27 mouse cellular contexts compared by ENCODE assay signal in genomic region chr8:114262331-114262730, GRCm38 (mm10). TPM values are rescaled to one million over a fixed set of nuclear protein-coding genes. Genes with fewer than 3 reads are reported as not detected.
DNase-seq lines count a peak whose midpoint lies in the region; ATAC-seq and TF ChIP-seq lines count a peak whose summit lies in the region.
"Had no signal": no experiment of that assay in that cellular context is flagged by ENCODE, and none has a peak within 500 bp of the region (broad histone marks: within the 10 kb centered on the region; RNA-seq: fewer than 3 reads in every experiment).

No protein-coding gene starts in this region.

- ATAC-seq in kidney, postnatal 0 days (replicated peaks; ENCODE audit: low FRiP score, low read depth), result no peak
- ATAC-seq in kidney, embryonic 16.5 days (ENCODE audit: low FRiP score, low TSS enrichment), result no peak
- ATAC-seq: forebrain, embryonic 14.5 days had no signal

- no peaks in the 10 kb centered on the region for H3K36me3 ChIP-seq in kidney, postnatal 0 days (ENCODE audit: insufficient read depth, low read length)
- H3K36me3 ChIP-seq in kidney, embryonic 16.5 days (ENCODE audit: insufficient read depth, low read length), result no peaks in the 10 kb centered on the region
- H3K36me3 ChIP-seq: embryonic facial prominence, embryonic 13.5 days; heart, embryonic 12.5 days; hindbrain, embryonic 10.5 days; limb, embryonic 13.5 days; liver, embryonic 13.5 days; lung, embryonic 15.5 days; midbrain, embryonic 10.5 days had no signal

- H3K9ac ChIP-seq in kidney, postnatal 0 days (ENCODE audit: low read depth, low read length), result no peak overlapping the region
- H3K9ac ChIP-seq in kidney, embryonic 16.5 days (replicated peaks; ENCODE audit: low read length), result no peak overlapping the region
- H3K9ac ChIP-seq: embryonic facial prominence, embryonic 13.5 days; heart, embryonic 12.5 days; limb, embryonic 13.5 days; liver, embryonic 13.5 days; lung, embryonic 15.5 days had no signal

- H3K27me3 ChIP-seq in kidney, postnatal 0 days (ENCODE audit: insufficient read depth, low read length), result no peaks in the 10 kb centered on the region
- no peaks in the 10 kb centered on the region for H3K27me3 ChIP-seq in kidney, embryonic 16.5 days (ENCODE audit: insufficient read depth, low read length)
- H3K27me3 ChIP-seq: embryonic facial prominence, embryonic 13.5 days; limb, embryonic 13.5 days; liver, embryonic 13.5 days; lung, embryonic 15.5 days had no signal

- no peak overlapping the region for H3K4me2 ChIP-seq in kidney, postnatal 0 days (ENCODE audit: low read length)
- H3K4me2 ChIP-seq in kidney, embryonic 16.5 days (replicated peaks; ENCODE audit: low read depth, low read length), result no peak overlapping the region
- H3K4me2 ChIP-seq: embryonic facial prominence, embryonic 13.5 days; heart, embryonic 12.5 days; limb, embryonic 13.5 days; liver, embryonic 13.5 days; lung, embryonic 15.5 days had no signal

- TF ChIP-seq CTCF in kidney, postnatal 0 days (IDR thresholded peaks at IDR 0.05; ENCODE audit: low read depth), result no peak

- DNase-seq in kidney, postnatal 0 days (ENCODE audit: low spot score), result peak; percentile 5
- DNase-seq in MN1 (ENCODE audit: low spot score), result peak; percentile 20
- DNase-seq in embryo, embryonic 9.5 days (ENCODE audit: extremely low spot score), result peak; percentile 9
- DNase-seq in mesoderm, embryonic 11.5 days (ENCODE audit: low read depth, low spot score), result peak; percentile 52
- no peak for DNase-seq in adrenal gland, postnatal 25 days
- DNase-seq in adipocyte (ENCODE audit: low spot score), result no peak
- no peak for DNase-seq in layer of hippocampus, adult 18-20 months (ENCODE audit: low spot score in 2 of 2)
- DNase-seq: adrenal gland, adult 8-10 months; cerebellum, adult 18-20 months; cerebellum, postnatal 25 days; gastrocnemius, postnatal 10 days; heart, postnatal 10 days; kidney, adult 18-20 months; kidney, postnatal 25 days; liver, embryonic 13.5 days; right cerebral cortex, postnatal 25 days; spleen, adult 18-20 months had no signal

- H3K27ac ChIP-seq in kidney, postnatal 0 days, result no peak overlapping the region
- no peak overlapping the region for H3K27ac ChIP-seq in kidney, embryonic 16.5 days (ENCODE audit: low read length)
- H3K27ac ChIP-seq: embryonic facial prominence, embryonic 13.5 days; hindbrain, embryonic 10.5 days; limb, embryonic 13.5 days; liver, embryonic 13.5 days; lung, embryonic 15.5 days; macrophage; midbrain, embryonic 10.5 days had no signal

- no peak overlapping the region for H3K4me3 ChIP-seq in kidney, postnatal 0 days (replicated peaks; ENCODE audit: low read depth, low read length)
- no peak overlapping the region for H3K4me3 ChIP-seq in kidney, embryonic 16.5 days (ENCODE audit: low read length)
- H3K4me3 ChIP-seq: embryonic facial prominence, embryonic 13.5 days; heart, embryonic 12.5 days; hindbrain, embryonic 10.5 days; limb, embryonic 13.5 days; liver, embryonic 13.5 days; lung, embryonic 15.5 days; midbrain, embryonic 10.5 days had no signal

- H3K9me3 ChIP-seq in kidney, postnatal 0 days (replicated peaks; ENCODE audit: low read length), result no peaks in the 10 kb centered on the region
- H3K9me3 ChIP-seq in kidney, embryonic 16.5 days (ENCODE audit: low read length), result no peaks in the 10 kb centered on the region
- H3K9me3 ChIP-seq: embryonic facial prominence, embryonic 13.5 days; heart, embryonic 12.5 days; hindbrain, embryonic 10.5 days; limb, embryonic 13.5 days; liver, embryonic 13.5 days; lung, embryonic 15.5 days; midbrain, embryonic 10.5 days had no signal

- H3K4me1 ChIP-seq in kidney, postnatal 0 days (replicated peaks; ENCODE audit: insufficient read depth, low read length), result no peaks in the 10 kb centered on the region
- no peaks in the 10 kb centered on the region for H3K4me1 ChIP-seq in kidney, embryonic 16.5 days (ENCODE audit: insufficient read depth, low read length)
- H3K4me1 ChIP-seq: embryonic facial prominence, embryonic 13.5 days; heart, embryonic 12.5 days; liver, embryonic 13.5 days; lung, embryonic 15.5 days had no signal

- 25% methylated on average over 2 of the region's 2 CpGs for WGBS in kidney, postnatal 0 days
- 25% methylated on average over 2 of the region's 2 CpGs for WGBS in kidney, embryonic 16.5 days

RNA-seq across cellular contexts. Expression of gene Vat1l, which starts 56.9 kb away (rescaled TPM):
- polyA plus RNA-seq in kidney, postnatal 0 days (2015; fragmentation: Nextera tagmentation; extraction: Ambion mirVana), result 1.4 and 1.6 TPM in 2 replicates
- 4.1 TPM in 2 replicates for polyA plus RNA-seq in kidney, embryonic 16.5 days (2015; fragmentation: Nextera tagmentation; extraction: Ambion mirVana)
- total RNA-seq in adrenal gland, postnatal 25 days (2021), result 11.5 and 17.5 TPM in 2 replicates
- 10 to 100 TPM in 1 of 2 experiments, 1 to 10 TPM in 1; 9.5 to 17.3 TPM for total RNA-seq in layer of hippocampus, adult 18-20 months (2021)
- polyA plus RNA-seq: C2C12, macrophage had no signal

Comparison
In these comparisons a context has a peak if more than half of its experiments do, and no peak if none do; other contexts are left out.
1. DNase-seq: peak in kidney, postnatal 0 days (single experiment), MN1 (single experiment), embryo, embryonic 9.5 days (single experiment) and mesoderm, embryonic 11.5 days (single experiment); none in adrenal gland, postnatal 25 days (single experiment), adipocyte (single experiment) and layer of hippocampus, adult 18-20 months (0 of 2).